8 mouse cellular contexts compared by ENCODE assay signal in the genomic region with DNA sequence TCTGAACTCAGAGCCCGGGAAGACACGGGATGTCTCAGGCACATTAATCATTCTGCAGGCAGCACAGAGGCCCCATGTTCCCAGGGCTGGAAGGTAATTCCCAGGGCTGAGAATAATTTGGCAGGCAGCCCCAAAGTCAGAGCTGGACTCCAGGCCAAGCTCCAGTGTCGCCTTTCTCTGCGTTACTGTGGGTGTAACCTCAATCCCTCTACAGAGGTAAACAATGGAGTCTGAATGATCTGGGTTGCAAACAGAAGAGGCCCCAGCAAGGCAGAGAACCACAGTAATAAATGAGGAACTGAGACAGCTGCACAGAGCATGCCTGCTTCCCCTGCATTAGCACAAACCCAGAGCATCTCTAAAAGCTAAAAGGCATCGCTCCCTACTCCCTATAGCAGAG.
DNase-seq lines count a peak whose midpoint lies in the region; ATAC-seq lines count a peak whose summit lies in the region.
"Had no signal": no experiment of that assay in that cellular context is flagged by ENCODE, and none has a peak within 500 bp of the region (broad histone marks: within the 10 kb centered on the region; RNA-seq: fewer than 3 reads in every experiment).

No protein-coding gene starts in this region.

- H3K9ac ChIP-seq in midbrain, embryonic 14.5 days (replicated peaks; ENCODE audit: low read length), result no peak overlapping the region
- H3K9ac ChIP-seq in midbrain, embryonic 15.5 days, result no peak overlapping the region
- no peak overlapping the region for H3K9ac ChIP-seq in forebrain, embryonic 16.5 days (replicated peaks; ENCODE audit: low read depth, low read length)
- H3K9ac ChIP-seq: liver, embryonic 13.5 days had no signal

- no peaks in the 10 kb centered on the region for H3K4me1 ChIP-seq in midbrain, embryonic 14.5 days (ENCODE audit: control insufficient read depth, insufficient read depth, low read length)
- no peaks in the 10 kb centered on the region for H3K4me1 ChIP-seq in midbrain, embryonic 15.5 days
- H3K4me1 ChIP-seq in forebrain, embryonic 16.5 days (replicated peaks; ENCODE audit: control insufficient read depth, insufficient read depth, low read length), result no peaks in the 10 kb centered on the region
- H3K4me1 ChIP-seq: liver, embryonic 13.5 days had no signal

- no peaks in the 10 kb centered on the region for H3K36me3 ChIP-seq in midbrain, embryonic 14.5 days (ENCODE audit: control insufficient read depth, insufficient read depth, low read length)
- H3K36me3 ChIP-seq in midbrain, embryonic 15.5 days (replicated peaks), result no peaks in the 10 kb centered on the region
- no peaks in the 10 kb centered on the region for H3K36me3 ChIP-seq in forebrain, embryonic 16.5 days (ENCODE audit: control insufficient read depth, insufficient read depth)
- H3K36me3 ChIP-seq: liver, embryonic 13.5 days had no signal

- no peaks in the 10 kb centered on the region for H3K27me3 ChIP-seq in midbrain, embryonic 14.5 days (ENCODE audit: control insufficient read depth, insufficient read depth, low read length)
- no peaks in the 10 kb centered on the region for H3K27me3 ChIP-seq in midbrain, embryonic 15.5 days (replicated peaks)
- H3K27me3 ChIP-seq in forebrain, embryonic 16.5 days (replicated peaks; ENCODE audit: control insufficient read depth, insufficient read depth, low read length), result no peaks in the 10 kb centered on the region
- H3K27me3 ChIP-seq: liver, embryonic 13.5 days had no signal

- H3K4me2 ChIP-seq in midbrain, embryonic 14.5 days (ENCODE audit: low read length), result no peak overlapping the region
- no peak overlapping the region for H3K4me2 ChIP-seq in midbrain, embryonic 15.5 days
- H3K4me2 ChIP-seq in forebrain, embryonic 16.5 days (ENCODE audit: low read length), result no peak overlapping the region
- H3K4me2 ChIP-seq: liver, embryonic 13.5 days had no signal

- no peak overlapping the region for H3K4me3 ChIP-seq in midbrain, embryonic 14.5 days (replicated peaks; ENCODE audit: low read depth, low read length)
- H3K4me3 ChIP-seq in midbrain, embryonic 15.5 days, result no peak overlapping the region
- no peak overlapping the region for H3K4me3 ChIP-seq in forebrain, embryonic 16.5 days (replicated peaks; ENCODE audit: low read length)
- H3K4me3 ChIP-seq: liver, embryonic 13.5 days had no signal

- WGBS in midbrain, embryonic 14.5 days, result 45% methylated on average over 5 of the region's 5 CpGs
- WGBS in midbrain, embryonic 15.5 days, result 47% methylated on average over 5 of the region's 5 CpGs
- 37% methylated on average over 5 of the region's 5 CpGs for WGBS in forebrain, embryonic 16.5 days

- H3K27ac ChIP-seq in midbrain, embryonic 14.5 days (replicated peaks; ENCODE audit: low read depth, low read length), result no peak overlapping the region
- no peak overlapping the region for H3K27ac ChIP-seq in midbrain, embryonic 15.5 days
- no peak overlapping the region for H3K27ac ChIP-seq in forebrain, embryonic 16.5 days (ENCODE audit: low read length)
- H3K27ac ChIP-seq: liver, embryonic 13.5 days had no signal

- H3K9me3 ChIP-seq in midbrain, embryonic 14.5 days (ENCODE audit: control insufficient read depth, low read length), result no peaks in the 10 kb centered on the region
- no peaks in the 10 kb centered on the region for H3K9me3 ChIP-seq in midbrain, embryonic 15.5 days
- H3K9me3 ChIP-seq in forebrain, embryonic 16.5 days (ENCODE audit: control insufficient read depth, low read length), result no peaks in the 10 kb centered on the region
- H3K9me3 ChIP-seq: liver, embryonic 13.5 days had no signal

- no peak for ATAC-seq in midbrain, embryonic 14.5 days (ENCODE audit: low FRiP score, low TSS enrichment)
- ATAC-seq in midbrain, embryonic 15.5 days (replicated peaks), result no peak
- ATAC-seq in forebrain, embryonic 16.5 days, result no peak

- peak; percentile 42 for DNase-seq in midbrain, embryonic 14.5 days
- DNase-seq in gastrocnemius, adult 18-20 months (ENCODE audit: low spot score), result peak; percentile 60
- peak; percentile 25 for DNase-seq in kidney, adult 11 months
- peak; percentile 45 for DNase-seq in skeletal muscle tissue, adult 2 months (ENCODE audit: low read depth, low spot score)
- DNase-seq in frontal cortex, adult 2 months (ENCODE audit: extremely low spot score in 1 of 2, low spot score in 1 of 2), result no peak
- DNase-seq: liver, embryonic 13.5 days had no signal

Comparison
In these comparisons a context has a peak if more than half of its experiments do, and no peak if none do; other contexts are left out.
1. DNase-seq: peak in midbrain, embryonic 14.5 days (single experiment), gastrocnemius, adult 18-20 months (single experiment), kidney, adult 11 months (single experiment) and skeletal muscle tissue, adult 2 months (single experiment); none in frontal cortex, adult 2 months (0 of 2).